Mouse (Mus musculus): ENCODE measurements around the gene Tnfrsf19. TPM values are rescaled to one million over a fixed set of nuclear protein-coding genes. Genes with fewer than 3 reads are reported as not detected.

Gene Tnfrsf19
- polyA plus RNA-seq, 1 experiment from 2014 or later: 32.8 TPM

GRCm38 (mm10) chr14:61011621-61012174 lies 34.6 kb downstream of the Tnfrsf19 start:
- no peak overlapping the region; the same call in 1 of the 2 replicates for H3K27ac ChIP-seq
- DNase-seq (ENCODE audit: low spot score): no peak
- H3K4me1 ChIP-seq: peaks cover 28% of the 10 kb centered on the region
- H3K4me3 ChIP-seq: no peak overlapping the region
- WGBS: 91% methylated on average over 8 of the region's 8 CpGs
- no peaks in the 10 kb centered on the region for H3K36me3 ChIP-seq
- no peaks in the 10 kb centered on the region for H3K9me3 ChIP-seq
- H3K27me3 ChIP-seq (ENCODE audit: insufficient read depth, poor library complexity, severe bottlenecking): no peaks in the 10 kb centered on the region

GRCm38 (mm10) chr14:61005127-61005837 lies 41.0 kb downstream of the Tnfrsf19 start:
- WGBS: 27% methylated on average over 17 of the region's 17 CpGs
- Histone ChIP-seq H3K36me3 (peaks cover 10% of the 10 kb centered on the region; the same call in 1 of the 2 replicates), H3K9me3 (no peaks in the 10 kb centered on the region), H3K4me1 (peaks cover 14% of the 10 kb centered on the region), H3K27me3 (ENCODE audit: insufficient read depth, poor library complexity, severe bottlenecking) (no peaks in the 10 kb centered on the region), H3K27ac (no peak overlapping the region), H3K4me3 (no peak overlapping the region)
- DNase-seq (ENCODE audit: low spot score): no peak

GRCm38 (mm10) chr14:61003676-61004075 lies 42.6 kb downstream of the Tnfrsf19 start:
- DNase-seq (ENCODE audit: low spot score): no peak
- 90% methylated on average over 6 of the region's 6 CpGs for whole genome bisulfite sequencing
- Histone ChIP-seq H3K9me3 (no peaks in the 10 kb centered on the region), H3K36me3 (peaks cover 10% of the 10 kb centered on the region; the same call in 1 of the 2 replicates), H3K4me1 (peaks cover 21% of the 10 kb centered on the region), H3K4me3 (no peak overlapping the region), H3K27ac (no peak overlapping the region), H3K27me3 (ENCODE audit: insufficient read depth, poor library complexity, severe bottlenecking) (no peaks in the 10 kb centered on the region)

DNA sequence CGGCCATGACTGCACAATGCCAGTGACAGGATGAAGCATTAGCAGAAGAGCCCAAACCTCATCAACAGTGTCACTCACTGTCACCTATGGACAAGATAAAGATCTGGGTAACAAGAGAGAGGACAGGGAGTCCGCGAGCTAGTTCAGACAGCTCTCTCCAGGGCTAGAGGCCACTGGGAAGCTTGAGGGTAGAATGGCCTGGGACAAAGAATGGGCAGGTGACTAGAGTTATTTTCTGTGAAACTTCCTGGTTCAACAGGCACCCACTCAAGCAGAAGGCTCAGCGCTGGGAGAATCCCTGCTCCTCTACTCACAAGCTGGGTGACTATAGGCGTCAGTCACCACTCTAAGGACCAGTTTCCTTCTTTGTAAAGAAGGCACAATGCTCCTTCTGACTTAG lies 46.2 kb downstream of the Tnfrsf19 start:
- DNase-seq (ENCODE audit: low spot score): no peak
- 62% methylated on average over 5 of the region's 5 CpGs for WGBS

GRCm38 (mm10) chr14:60996556-60996955 lies 49.7 kb downstream of the Tnfrsf19 start:
- 71% methylated on average over 6 of the region's 6 CpGs for WGBS
- H3K4me3 ChIP-seq: no peak overlapping the region
- H3K27me3 ChIP-seq (ENCODE audit: insufficient read depth, poor library complexity, severe bottlenecking): no peaks in the 10 kb centered on the region
- H3K27ac ChIP-seq: no peak overlapping the region
- DNase-seq (ENCODE audit: low spot score): no peak
- no peaks in the 10 kb centered on the region; the same call in 1 of the 2 replicates for H3K36me3 ChIP-seq
- H3K4me1 ChIP-seq: peaks cover 25% of the 10 kb centered on the region
- no peaks in the 10 kb centered on the region for H3K9me3 ChIP-seq

More for the DNA sequence above, 46.2 kb downstream of the Tnfrsf19 start:
- H3K4me1 ChIP-seq: peaks cover 24% of the 10 kb centered on the region
- H3K36me3 ChIP-seq: peaks cover 10% of the 10 kb centered on the region; the same call in 1 of the 2 replicates
- no peaks in the 10 kb centered on the region for H3K27me3 ChIP-seq (ENCODE audit: insufficient read depth, poor library complexity, severe bottlenecking)
- H3K4me3 ChIP-seq: no peak overlapping the region
- H3K9me3 ChIP-seq: no peaks in the 10 kb centered on the region
- no peak overlapping the region for H3K27ac ChIP-seq

- Histone ChIP-seq H3K4me1 (peaks cover 23% of the 10 kb centered on the region), H3K4me3 (no peak overlapping the region), H3K9me3 (no peaks in the 10 kb centered on the region), H3K27me3 (ENCODE audit: insufficient read depth, poor library complexity, severe bottlenecking) (no peaks in the 10 kb centered on the region), H3K36me3 (peaks cover 2% of the 10 kb centered on the region; the same call in 1 of the 2 replicates), H3K27ac (no peak overlapping the region)
- DNase-seq (ENCODE audit: low spot score): no peak
- WGBS: 80% methylated on average over 10 of the region's 10 CpGs
Observed at GRCm38 (mm10) chr14:60993506-60993905, 52.8 kb downstream of the Tnfrsf19 start.

- Histone ChIP-seq H3K27me3 (ENCODE audit: insufficient read depth, poor library complexity, severe bottlenecking) (no peaks in the 10 kb centered on the region), H3K27ac (no peak overlapping the region), H3K9me3 (no peaks in the 10 kb centered on the region), H3K36me3 (peaks cover 2% of the 10 kb centered on the region; the same call in 1 of the 2 replicates), H3K4me3 (no peak overlapping the region), H3K4me1 (peaks cover 27% of the 10 kb centered on the region)
- 83% methylated on average over 3 of the region's 3 CpGs for WGBS
- DNase-seq (ENCODE audit: low spot score): no peak
Observed at GRCm38 (mm10) chr14:60993092-60993491, 53.2 kb downstream of the Tnfrsf19 start.

GRCm38 (mm10) chr14:60992144-60992543 lies 54.1 kb downstream of the Tnfrsf19 start:
- 94% methylated on average over 4 of the region's 4 CpGs for WGBS
- DNase-seq (ENCODE audit: low spot score): no peak
- H3K4me1 ChIP-seq: peaks cover 37% of the 10 kb centered on the region

DNA sequence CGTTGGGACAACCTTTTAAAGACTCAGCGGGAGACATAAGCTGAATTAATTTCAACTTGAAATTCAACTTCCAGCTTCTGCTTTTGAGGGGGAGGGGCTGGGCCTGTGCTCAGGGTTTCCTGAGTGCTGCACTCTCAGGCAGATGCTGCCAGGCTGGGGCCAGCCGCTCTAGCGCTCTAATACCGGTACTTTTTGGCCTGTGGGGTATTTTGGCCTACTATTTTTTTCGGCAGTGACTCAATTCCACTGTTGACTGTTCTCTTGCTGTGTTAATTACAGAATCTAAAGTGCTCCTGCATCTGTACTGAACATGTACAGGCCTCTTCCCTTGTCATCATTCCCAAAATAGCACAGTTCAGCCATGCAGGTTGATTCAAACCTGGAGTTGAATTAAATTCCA lies 58.1 kb downstream of the Tnfrsf19 start:
- no peak for DNase-seq (ENCODE audit: low spot score)
- no peak overlapping the region for H3K4me3 ChIP-seq
- H3K36me3 ChIP-seq: 0 out of 2 replicates have a peak, but pooled peaks cover 2% of the 10 kb centered on the region
- peak overlapping the region; percentile 49 for H3K27ac ChIP-seq
- H3K27me3 ChIP-seq (ENCODE audit: insufficient read depth, poor library complexity, severe bottlenecking): no peaks in the 10 kb centered on the region
- 41% methylated on average over 6 of the region's 6 CpGs for WGBS
- H3K4me1 ChIP-seq: peaks cover 45% of the 10 kb centered on the region
- no peaks in the 10 kb centered on the region for H3K9me3 ChIP-seq

More at GRCm38 (mm10) chr14:60992144-60992543, 54.1 kb downstream of the Tnfrsf19 start:
- no peak overlapping the region for H3K4me3 ChIP-seq
- no peak overlapping the region for H3K27ac ChIP-seq
- H3K36me3 ChIP-seq: peaks cover 2% of the 10 kb centered on the region; the same call in 1 of the 2 replicates
- no peaks in the 10 kb centered on the region for H3K27me3 ChIP-seq (ENCODE audit: insufficient read depth, poor library complexity, severe bottlenecking)
- H3K9me3 ChIP-seq: no peaks in the 10 kb centered on the region

- Histone ChIP-seq H3K4me3 (no peak overlapping the region), H3K27me3 (ENCODE audit: insufficient read depth, poor library complexity, severe bottlenecking) (no peaks in the 10 kb centered on the region), H3K4me1 (peaks cover 45% of the 10 kb centered on the region), H3K27ac (0 out of 2 replicates have a peak overlapping the region, but pooled peaks have one; percentile 7), H3K9me3 (no peaks in the 10 kb centered on the region), H3K36me3 (peaks cover 8% of the 10 kb centered on the region)
- WGBS: 60% methylated on average over 5 of the region's 5 CpGs
- no peak for DNase-seq (ENCODE audit: low spot score)
Observed at GRCm38 (mm10) chr14:60986926-60987325, 59.4 kb downstream of the Tnfrsf19 start.

DNA sequence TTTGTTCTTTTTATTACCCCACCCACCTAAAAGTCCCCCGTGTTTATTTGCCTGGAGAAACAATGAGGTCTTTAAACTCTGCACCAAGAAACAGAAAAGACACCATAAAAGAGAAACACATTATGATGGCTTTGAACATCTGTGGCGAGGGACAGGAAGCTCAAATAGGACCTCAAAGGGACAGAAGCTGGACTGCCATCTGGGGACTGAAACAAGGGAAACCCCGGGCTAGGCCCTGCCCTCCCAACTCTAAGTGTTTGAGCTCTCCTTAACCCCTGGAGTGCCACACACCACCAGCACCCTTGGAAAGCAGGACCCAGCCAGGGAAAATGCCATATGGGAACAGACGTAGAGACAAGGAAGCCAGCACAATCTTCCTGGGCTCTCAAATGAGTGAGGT lies 61.2 kb downstream of the Tnfrsf19 start:
- no peak for DNase-seq (ENCODE audit: low spot score)
- H3K4me1 ChIP-seq: peaks cover 36% of the 10 kb centered on the region
- peaks cover 12% of the 10 kb centered on the region for H3K36me3 ChIP-seq
- no peak overlapping the region for H3K27ac ChIP-seq
- H3K4me3 ChIP-seq: no peak overlapping the region
- H3K9me3 ChIP-seq: no peaks in the 10 kb centered on the region
- 25% methylated on average over 4 of the region's 4 CpGs for WGBS
- no peaks in the 10 kb centered on the region for H3K27me3 ChIP-seq (ENCODE audit: insufficient read depth, poor library complexity, severe bottlenecking)

DNA sequence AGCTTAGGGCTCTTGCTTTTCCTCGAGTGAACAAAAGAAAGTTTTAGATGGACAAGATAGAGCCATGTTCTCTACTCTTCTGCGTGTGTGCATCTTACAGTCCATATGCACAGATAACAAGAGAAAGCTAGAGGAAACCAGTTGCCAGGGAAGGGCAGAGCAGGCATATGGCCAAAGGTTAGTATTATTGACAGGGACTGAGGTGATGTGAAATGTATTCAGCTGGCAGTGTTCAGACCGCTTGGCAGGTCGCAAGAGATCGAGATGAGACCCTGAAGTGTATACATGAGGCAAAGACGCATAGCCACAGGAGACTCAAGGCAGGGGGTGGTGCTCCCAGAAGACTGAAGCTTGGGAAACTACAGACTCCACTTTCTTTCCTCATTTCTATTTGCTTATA lies 62.0 kb downstream of the Tnfrsf19 start:
- Histone ChIP-seq H3K9me3 (no peaks in the 10 kb centered on the region), H3K27ac (no peak overlapping the region), H3K4me1 (peaks cover 36% of the 10 kb centered on the region), H3K36me3 (peaks cover 12% of the 10 kb centered on the region), H3K4me3 (no peak overlapping the region), H3K27me3 (ENCODE audit: insufficient read depth, poor library complexity, severe bottlenecking) (no peaks in the 10 kb centered on the region)
- DNase-seq (ENCODE audit: low spot score): no peak
- WGBS: 57% methylated on average over 6 of the region's 6 CpGs

GRCm38 (mm10) chr14:60982126-60982525 lies 64.2 kb downstream of the Tnfrsf19 start:
- no peak overlapping the region for H3K4me3 ChIP-seq
- no peak for DNase-seq (ENCODE audit: low spot score)
- H3K36me3 ChIP-seq: peaks cover 12% of the 10 kb centered on the region
- H3K4me1 ChIP-seq: peaks cover 19% of the 10 kb centered on the region
- no peak overlapping the region for H3K27ac ChIP-seq
- H3K27me3 ChIP-seq (ENCODE audit: insufficient read depth, poor library complexity, severe bottlenecking): no peaks in the 10 kb centered on the region
- H3K9me3 ChIP-seq: no peaks in the 10 kb centered on the region

Measured in heart, embryonic 10.5 days (tissue).